Comparison of ENCODE assay signal across 26 mouse cellular contexts in genomic region chr15:6598626-6599025, GRCm38 (mm10).
DNase-seq lines count a peak whose midpoint lies in the region; ATAC-seq and TF ChIP-seq lines count a peak whose summit lies in the region.
"Had no signal": no experiment of that assay in that cellular context is flagged by ENCODE, and none has a peak within 500 bp of the region (broad histone marks: within the 10 kb centered on the region; RNA-seq: fewer than 3 reads in every experiment).

No protein-coding gene starts in this region.

- no peak overlapping the region for H3K9ac ChIP-seq in liver, embryonic 11.5 days (ENCODE audit: low read depth, low read length)
- H3K9ac ChIP-seq: embryonic facial prominence, embryonic 12.5 days; embryonic facial prominence, embryonic 15.5 days; forebrain, postnatal 0 days; heart, embryonic 12.5 days; heart, embryonic 15.5 days; hindbrain, embryonic 13.5 days; intestine, embryonic 15.5 days had no signal

- peaks cover 20% of the 10 kb centered on the region for H3K4me1 ChIP-seq in thymus, adult 2 months (replicated peaks; ENCODE audit: control insufficient read depth, insufficient read depth, low read length)
- no peaks in the 10 kb centered on the region for H3K4me1 ChIP-seq in liver, embryonic 11.5 days (replicated peaks; ENCODE audit: control insufficient read depth, insufficient read depth, low read length)
- H3K4me1 ChIP-seq: embryonic facial prominence, embryonic 12.5 days; embryonic facial prominence, embryonic 15.5 days; heart, embryonic 12.5 days; heart, embryonic 15.5 days; hindbrain, embryonic 10.5 days; hindbrain, embryonic 13.5 days; intestine, embryonic 15.5 days had no signal

- no peak for ATAC-seq in liver, embryonic 11.5 days (replicated peaks; ENCODE audit: low FRiP score)
- ATAC-seq: forebrain, embryonic 14.5 days; forebrain, postnatal 0 days; hindbrain, postnatal 0 days; intestine, embryonic 15.5 days had no signal

- H3K27me3 ChIP-seq in thymus, adult 2 months (ENCODE audit: control insufficient read depth, insufficient read depth, low read length): no peaks in the 10 kb centered on the region
- no peaks in the 10 kb centered on the region for H3K27me3 ChIP-seq in liver, embryonic 11.5 days (replicated peaks; ENCODE audit: control insufficient read depth, insufficient read depth, low read length)
- H3K27me3 ChIP-seq: embryonic facial prominence, embryonic 12.5 days; embryonic facial prominence, embryonic 15.5 days; heart, embryonic 12.5 days; heart, embryonic 15.5 days; hindbrain, embryonic 13.5 days; intestine, embryonic 15.5 days had no signal

- 72% methylated on average over 3 of the region's 3 CpGs for WGBS in thymus, adult 2 months
- WGBS in liver, embryonic 11.5 days: 74% methylated on average over 3 of the region's 3 CpGs

- no peak for TF ChIP-seq POLR2A in thymus, adult 2 months (IDR thresholded peaks at IDR 0.05; ENCODE audit: control insufficient read depth, extremely low read depth, insufficient read depth, low read length, poor library complexity)

- H3K9me3 ChIP-seq in liver, embryonic 11.5 days (ENCODE audit: control insufficient read depth, low read length): no peaks in the 10 kb centered on the region
- H3K9me3 ChIP-seq: embryonic facial prominence, embryonic 12.5 days; embryonic facial prominence, embryonic 15.5 days; heart, embryonic 12.5 days; heart, embryonic 15.5 days; hindbrain, embryonic 10.5 days; hindbrain, embryonic 13.5 days; intestine, embryonic 15.5 days had no signal

- peaks cover 9% of the 10 kb centered on the region; the same call in 1 of the 2 replicates for H3K36me3 ChIP-seq in thymus, adult 2 months (ENCODE audit: control insufficient read depth, insufficient read depth, low read length)
- H3K36me3 ChIP-seq in liver, embryonic 11.5 days (ENCODE audit: control insufficient read depth, insufficient read depth, low read length): no peaks in the 10 kb centered on the region
- H3K36me3 ChIP-seq: embryonic facial prominence, embryonic 12.5 days; embryonic facial prominence, embryonic 15.5 days; heart, embryonic 12.5 days; heart, embryonic 15.5 days; hindbrain, embryonic 10.5 days; hindbrain, embryonic 13.5 days; intestine, embryonic 15.5 days had no signal

- DNase-seq in thymus, adult 2 months: no peak
- DNase-seq in thymus, postnatal 4 days: no peak
- peak; percentile 0 for DNase-seq in T-cell, adult 2 months (ENCODE audit: low spot score)
- DNase-seq in induced T-regulatory cell, adult 2 months (ENCODE audit: low read depth): peak; percentile 65
- no peak for DNase-seq in liver, embryonic 11.5 days (ENCODE audit: low spot score)
- DNase-seq in urinary bladder, postnatal 14 days (ENCODE audit: low spot score): no peak
- DNase-seq: adrenal gland, postnatal 10 days; adrenal gland, postnatal 36 days; cerebellum, adult 11 months; cerebellum, adult 2 months; cerebellum, adult 9-11 months; cerebellum, postnatal 25 days; forebrain, postnatal 0 days; gastrocnemius, postnatal 25 days; heart, adult 18-20 months; heart, postnatal 10 days; heart, postnatal 36 days had no signal

- no peak overlapping the region for H3K4me3 ChIP-seq in thymus, adult 2 months (ENCODE audit: control insufficient read depth, insufficient read depth, low read length)
- no peak overlapping the region for H3K4me3 ChIP-seq in liver, embryonic 11.5 days (ENCODE audit: low read depth, low read length)
- H3K4me3 ChIP-seq: embryonic facial prominence, embryonic 12.5 days; embryonic facial prominence, embryonic 15.5 days; heart, embryonic 12.5 days; heart, embryonic 15.5 days; hindbrain, embryonic 10.5 days; hindbrain, embryonic 13.5 days; intestine, embryonic 15.5 days had no signal

- H3K27ac ChIP-seq in thymus, adult 2 months (ENCODE audit: control insufficient read depth, insufficient read depth, low read length): 0 out of 2 replicates have a peak overlapping the region, but pooled peaks have one; percentile 16
- no peak overlapping the region for H3K27ac ChIP-seq in liver, embryonic 11.5 days (ENCODE audit: low read depth, low read length)
- H3K27ac ChIP-seq: embryonic facial prominence, embryonic 12.5 days; embryonic facial prominence, embryonic 15.5 days; heart, embryonic 15.5 days; hindbrain, embryonic 10.5 days; hindbrain, embryonic 13.5 days; hindbrain, postnatal 0 days; intestine, embryonic 15.5 days had no signal

- no peak for TF ChIP-seq CTCF in thymus, adult 2 months (IDR thresholded peaks at IDR 0.05; ENCODE audit: borderline replicate concordance, control insufficient read depth, extremely low read depth, insufficient read depth, low read length, poor library complexity)

- no peak overlapping the region for H3K4me2 ChIP-seq in liver, embryonic 11.5 days
- H3K4me2 ChIP-seq: embryonic facial prominence, embryonic 12.5 days; embryonic facial prominence, embryonic 15.5 days; heart, embryonic 12.5 days; heart, embryonic 15.5 days; hindbrain, embryonic 13.5 days; intestine, embryonic 15.5 days had no signal

Comparison
In these comparisons a context has a peak if more than half of its experiments do, and no peak if none do; other contexts are left out.
1. DNase-seq: peak in T-cell, adult 2 months (single experiment) and induced T-regulatory cell, adult 2 months (single experiment); none in thymus, adult 2 months (single experiment), thymus, postnatal 4 days (single experiment), liver, embryonic 11.5 days (single experiment) and urinary bladder, postnatal 14 days (single experiment).